Mouse (Mus musculus) hindbrain, embryonic 10.5 days (tissue): ENCODE measurements at regions not wholly inside any gene's neighbourhood (a gene's known extent, or its start where the extent isn't known, plus 50 kb on each side); places are given as distances from the start of the nearest gene placed in this dataset.

ENCODE experiments used
- DNase-seq: peaks from one replicate; pipeline ENCODE4 v3.0.0-alpha.2; 2017; ENCODE audit warnings: low spot score
- H3K27ac ChIP-seq: fragments of 300-500 bp; sonication (generic); 2 replicates; pipeline ENCODE4 v1.5.1; 2016; ENCODE audit warnings: mild to moderate bottlenecking, moderate library complexity
- H3K27me3 ChIP-seq: fragments of 300-500 bp; sonication (generic); 2 replicates; pipeline ENCODE4 v1.6.1; 2016; ENCODE audit warnings: mild to moderate bottlenecking; ENCODE audit not compliant: poor library complexity, insufficient read depth, severe bottlenecking
- H3K36me3 ChIP-seq: fragments of 300-500 bp; sonication (generic); 2 replicates; pipeline ENCODE4 v1.6.1; 2016; ENCODE audit warnings: mild to moderate bottlenecking, moderate library complexity
- H3K4me1 ChIP-seq: fragments of 300-500 bp; sonication (generic); replicated peaks from 2 replicates; pipeline ENCODE4 v1.6.1; 2016; ENCODE audit warnings: mild to moderate bottlenecking
- H3K4me3 ChIP-seq: fragments of 300-500 bp; sonication (generic); 2 replicates; pipeline ENCODE4 v1.5.1; 2016; ENCODE audit warnings: mild to moderate bottlenecking, moderate library complexity
- H3K9me3 ChIP-seq: fragments of 300-500 bp; sonication (generic); 2 replicates; pipeline ENCODE4 v1.6.1; 2016; ENCODE audit warnings: mild to moderate bottlenecking, moderate library complexity
- WGBS: fragments of 180-500 bp; shearing (Covaris S2); methylation state at CpG from one replicate; pipeline ENCODE4 v1.1.7; 2016; 5-methylcytosine and 5-hydroxymethylcytosine counted together

DNA sequence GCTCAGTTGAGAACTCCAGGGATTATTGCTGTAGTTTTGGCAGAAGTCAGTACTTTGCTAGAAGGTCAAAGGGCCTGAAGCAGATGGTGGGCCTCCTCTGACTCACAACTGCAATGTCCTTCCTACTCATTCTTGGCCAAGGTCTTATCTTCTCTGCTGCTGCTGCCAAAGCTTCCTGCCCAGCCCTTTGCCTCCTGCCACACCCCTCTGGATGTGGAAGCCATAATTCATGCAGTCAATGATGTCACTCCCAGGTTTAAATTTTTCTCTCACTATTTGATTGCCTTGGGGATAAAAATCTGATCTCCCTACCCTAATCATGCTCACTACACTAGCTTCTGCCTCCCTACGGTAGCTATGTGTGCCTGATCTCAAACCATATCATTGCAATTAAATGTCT lies 157.7 kb downstream of the Qdpr start:
- H3K27ac ChIP-seq = no peak overlapping the region
- H3K4me1 ChIP-seq = no peaks in the 10 kb centered on the region
- no peaks in the 10 kb centered on the region for H3K9me3 ChIP-seq
- no peaks in the 10 kb centered on the region for H3K27me3 ChIP-seq
- no peak for DNase-seq
- no peaks in the 10 kb centered on the region for H3K36me3 ChIP-seq
- 93% methylated on average over 1 of the region's 1 CpGs for WGBS
- no peak overlapping the region for H3K4me3 ChIP-seq

DNA sequence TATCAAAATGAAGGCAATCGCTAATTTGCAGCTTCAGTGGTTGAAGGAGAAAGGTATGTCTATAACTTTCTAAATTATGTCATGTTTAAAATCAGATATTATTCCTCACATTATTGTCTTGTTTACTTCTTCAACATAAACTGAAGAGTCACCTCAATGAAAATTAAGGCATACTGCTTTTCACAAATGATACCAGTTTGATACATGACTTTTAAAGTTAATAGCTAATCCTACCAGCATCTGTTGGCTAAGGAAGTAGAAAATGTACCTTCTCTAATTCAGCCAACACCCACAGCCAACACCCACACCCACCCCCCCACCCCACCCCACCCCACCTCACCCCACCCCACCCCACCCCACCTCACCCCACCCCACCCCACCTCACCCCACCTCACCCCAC lies 158.3 kb downstream of the Qdpr start:
- H3K27me3 ChIP-seq = no peaks in the 10 kb centered on the region
- 97% methylated on average over 1 of the region's 1 CpGs for WGBS
- H3K27ac ChIP-seq = no peak overlapping the region
- no peaks in the 10 kb centered on the region for H3K9me3 ChIP-seq
- no peaks in the 10 kb centered on the region for H3K4me1 ChIP-seq
- H3K4me3 ChIP-seq = no peak overlapping the region
- H3K36me3 ChIP-seq = no peaks in the 10 kb centered on the region
- no peak for DNase-seq

DNA sequence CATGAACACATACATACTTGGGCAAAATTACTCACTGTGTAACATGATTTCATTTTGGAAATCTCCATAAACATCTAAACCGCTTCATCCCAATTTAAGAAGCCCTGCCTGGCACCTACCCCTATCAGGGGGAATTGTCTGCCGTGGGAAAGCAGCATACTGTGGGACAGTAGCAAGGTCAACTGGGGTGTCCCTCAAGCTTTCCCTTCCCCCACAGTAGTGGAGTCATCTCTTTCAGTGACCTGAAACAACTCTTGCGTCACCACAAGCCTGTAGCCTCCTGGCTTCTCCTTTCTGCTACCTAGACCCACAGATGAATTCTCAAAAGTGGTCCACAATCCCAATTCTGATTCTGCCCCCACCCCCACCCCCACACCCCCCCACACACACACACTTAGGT lies 158.8 kb downstream of the Qdpr start:
- H3K27me3 ChIP-seq = no peaks in the 10 kb centered on the region
- H3K27ac ChIP-seq = no peak overlapping the region
- H3K36me3 ChIP-seq = no peaks in the 10 kb centered on the region
- 92% methylated on average over 3 of the region's 3 CpGs for WGBS
- no peak for DNase-seq
- no peaks in the 10 kb centered on the region for H3K4me1 ChIP-seq
- no peak overlapping the region for H3K4me3 ChIP-seq
- H3K9me3 ChIP-seq = no peaks in the 10 kb centered on the region

DNA sequence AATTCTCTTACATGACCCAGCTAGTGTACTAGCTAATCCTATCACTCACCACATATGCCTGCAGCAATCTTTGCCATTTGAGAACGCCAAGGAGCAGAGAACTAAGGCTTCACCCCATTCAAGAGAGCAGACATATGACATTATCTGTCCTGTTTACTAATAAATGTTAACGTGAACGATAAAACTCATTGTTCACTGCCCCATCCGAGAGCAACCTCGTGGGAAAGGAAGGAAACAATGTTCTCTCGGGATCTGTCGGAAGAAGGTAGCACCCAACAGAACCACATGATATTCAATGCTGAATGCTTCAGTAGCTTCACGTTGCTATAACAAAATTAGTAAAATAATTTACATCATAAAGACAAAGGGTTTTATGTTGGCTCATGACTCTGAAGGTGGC lies 163.6 kb downstream of the Qdpr start:
- no peak for DNase-seq
- peaks cover 22% of the 10 kb centered on the region for H3K4me1 ChIP-seq
- H3K9me3 ChIP-seq = no peaks in the 10 kb centered on the region
- no peak overlapping the region for H3K4me3 ChIP-seq
- H3K27me3 ChIP-seq = no peaks in the 10 kb centered on the region
- no peaks in the 10 kb centered on the region for H3K36me3 ChIP-seq
- H3K27ac ChIP-seq = no peak overlapping the region
- 90% methylated on average over 8 of the region's 8 CpGs for WGBS

DNA sequence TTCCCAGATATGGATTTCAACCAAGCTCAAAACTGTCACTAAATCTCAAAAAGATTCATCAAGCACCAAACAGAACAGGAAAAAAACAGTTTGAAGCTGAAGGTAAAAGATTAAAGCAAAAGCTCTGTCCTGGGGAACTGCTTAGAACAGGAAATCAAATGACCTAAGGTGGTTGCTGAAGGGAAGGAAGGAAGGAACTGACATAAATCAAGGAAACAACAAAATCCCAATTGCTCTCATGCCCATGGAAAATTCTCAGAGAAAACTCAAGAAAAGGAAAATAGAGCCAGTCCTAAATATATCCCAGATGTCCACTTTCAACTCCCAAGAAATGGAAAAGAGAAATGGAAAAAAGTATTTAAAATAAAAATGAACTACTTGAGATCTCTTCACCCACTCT lies 165.4 kb downstream of the Qdpr start:
- H3K4me3 ChIP-seq = no peak overlapping the region
- H3K36me3 ChIP-seq = no peaks in the 10 kb centered on the region
- DNase-seq = no peak
- no peaks in the 10 kb centered on the region for H3K27me3 ChIP-seq
- H3K9me3 ChIP-seq = no peaks in the 10 kb centered on the region
- H3K4me1 ChIP-seq = peaks cover 22% of the 10 kb centered on the region
- no peak overlapping the region for H3K27ac ChIP-seq

DNA sequence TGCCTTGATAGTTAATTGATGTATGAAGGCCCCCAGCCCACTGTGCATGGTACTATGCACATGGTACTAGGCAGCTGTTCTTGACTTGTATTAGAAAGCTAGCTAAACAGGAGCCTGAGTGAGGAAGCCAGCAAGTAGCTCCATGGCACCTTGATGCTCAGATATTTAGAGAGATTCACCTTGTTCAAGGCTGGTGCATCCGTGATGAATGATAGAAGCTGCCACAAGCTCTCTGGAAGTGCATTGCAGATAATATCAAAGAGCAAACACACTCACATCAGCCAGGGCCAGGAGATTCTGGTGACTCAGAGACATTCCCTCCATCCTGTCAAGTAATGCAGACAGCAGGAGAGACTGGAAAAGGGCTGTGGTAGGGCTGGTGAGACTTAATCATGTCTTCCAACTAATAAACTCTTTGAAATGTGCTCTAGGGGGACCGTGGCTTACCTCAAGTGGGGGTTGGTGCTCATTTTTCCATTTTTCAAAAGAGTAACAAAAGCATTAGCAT lies 166.1 kb downstream of the Qdpr start:
- 69% methylated on average over 2 of the region's 2 CpGs for WGBS
- Histone ChIP-seq H3K9me3 (no peaks in the 10 kb centered on the region), H3K36me3 (no peaks in the 10 kb centered on the region), H3K4me3 (no peak overlapping the region), H3K27ac (peak overlapping the region; percentile 45), H3K4me1 (peaks cover 22% of the 10 kb centered on the region), H3K27me3 (no peaks in the 10 kb centered on the region)
- no peak for DNase-seq

DNA sequence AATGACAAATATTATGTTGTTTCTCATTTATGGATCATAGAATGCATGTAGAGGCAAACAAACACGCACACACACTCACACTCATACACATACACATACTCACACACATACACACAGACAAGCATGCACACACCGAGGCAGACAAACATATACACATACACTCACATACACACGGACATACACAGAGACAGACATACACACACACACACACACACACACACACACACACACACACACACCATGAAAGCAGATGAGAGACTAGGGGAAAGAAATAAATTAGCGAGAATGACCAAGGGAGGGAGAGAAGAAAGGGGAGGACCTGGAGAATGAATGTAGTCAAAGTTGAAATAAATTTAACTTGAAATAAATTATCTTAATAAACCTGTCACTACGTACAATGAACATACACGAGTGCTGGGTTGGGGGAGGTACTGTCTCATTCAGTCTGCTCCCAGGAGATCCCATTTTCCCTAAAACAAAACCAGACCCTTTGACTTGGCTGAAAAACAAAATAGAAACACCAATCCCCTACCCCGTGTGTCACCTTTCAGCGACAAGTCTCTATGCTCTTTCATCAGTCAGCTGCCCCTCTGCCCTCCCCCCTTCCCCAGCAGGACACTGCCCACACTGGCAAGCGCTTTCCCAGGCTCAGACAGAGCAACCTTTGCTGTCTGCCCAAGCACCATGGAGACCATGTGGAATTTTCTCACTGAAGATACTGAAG lies 167.7 kb downstream of the Qdpr start:
- Histone ChIP-seq H3K27ac (peak overlapping the region; percentile 66), H3K27me3 (no peaks in the 10 kb centered on the region), H3K9me3 (no peaks in the 10 kb centered on the region), H3K4me1 (peaks cover 34% of the 10 kb centered on the region), H3K36me3 (no peaks in the 10 kb centered on the region), H3K4me3 (no peak overlapping the region)
- 28% methylated on average over 9 of the region's 9 CpGs for WGBS
- DNase-seq = peak; percentile 78

DNA sequence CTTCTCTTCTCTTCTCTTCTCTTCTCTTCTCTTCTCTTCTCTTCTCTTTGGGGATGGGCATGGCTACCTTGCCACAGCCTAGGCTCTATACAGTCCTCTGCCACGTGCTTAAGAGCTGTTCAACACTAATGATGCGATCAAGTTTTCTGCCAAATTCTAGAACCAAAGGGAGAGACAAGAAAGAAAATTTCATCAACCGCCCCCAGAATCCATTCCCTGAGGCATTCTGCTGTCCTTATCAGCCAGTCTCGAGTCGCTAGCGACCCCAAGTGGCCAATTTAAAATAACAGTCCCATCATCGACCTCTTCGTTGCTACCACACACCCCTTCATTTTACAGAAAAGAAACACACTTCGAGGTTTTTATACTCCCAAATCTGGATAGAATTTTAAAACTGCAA lies 171.5 kb downstream of the Qdpr start:
- H3K4me3 ChIP-seq = peak overlapping the region; percentile 49
- DNase-seq = peak; percentile 83
- peaks cover 28% of the 10 kb centered on the region for H3K4me1 ChIP-seq
- no peaks in the 10 kb centered on the region for H3K9me3 ChIP-seq
- no peaks in the 10 kb centered on the region for H3K36me3 ChIP-seq
- H3K27ac ChIP-seq = peak overlapping the region; percentile 83
- no peaks in the 10 kb centered on the region for H3K27me3 ChIP-seq
- 2% methylated on average over 9 of the region's 9 CpGs for WGBS

DNA sequence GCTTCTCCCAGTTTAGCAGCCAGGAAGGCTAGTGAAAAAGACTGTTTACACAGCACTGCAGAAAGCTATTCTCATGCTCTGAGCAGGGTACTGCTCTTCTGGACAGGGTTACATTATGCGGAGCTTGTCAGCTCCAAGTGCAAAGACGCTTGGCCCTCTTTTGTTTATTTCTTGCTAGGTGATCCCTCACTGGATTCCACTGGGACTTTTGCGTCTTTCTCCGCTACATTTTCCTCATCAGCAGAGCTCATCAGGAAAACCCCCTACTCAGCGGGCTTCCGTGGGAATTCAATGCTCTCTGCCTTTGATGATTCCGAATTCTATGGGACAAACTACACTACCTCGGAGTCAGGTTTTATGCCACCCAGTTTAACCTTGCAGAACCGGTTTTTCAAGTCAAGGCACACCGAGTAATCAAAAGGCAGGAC lies 172.0 kb downstream of the Qdpr start:
- WGBS = under 1% methylated on average over 10 of the region's 10 CpGs

DNA sequence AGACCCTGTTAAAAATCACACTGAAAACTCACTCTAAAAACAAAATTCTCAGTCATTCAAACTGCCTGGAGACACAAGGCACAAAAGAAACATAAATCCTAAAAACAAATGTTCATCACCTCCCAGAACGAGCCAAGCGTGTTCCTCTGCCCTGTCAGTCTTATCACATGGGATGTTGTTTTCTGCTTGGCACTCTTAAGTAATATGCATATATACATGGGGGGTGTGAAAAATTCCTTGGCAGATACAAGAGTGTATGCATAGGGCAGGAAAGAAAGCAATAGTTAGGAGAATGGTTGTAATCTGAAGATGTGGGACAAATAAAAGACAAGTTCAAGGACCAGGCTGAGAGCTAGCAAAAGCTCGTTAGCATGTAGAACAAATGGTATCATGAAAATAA lies 179.4 kb downstream of the Qdpr start:
- no peak for DNase-seq
- Histone ChIP-seq H3K36me3 (no peaks in the 10 kb centered on the region), H3K27ac (no peak overlapping the region), H3K9me3 (no peaks in the 10 kb centered on the region), H3K4me1 (peaks cover 7% of the 10 kb centered on the region; the same call in 1 of the 2 replicates), H3K4me3 (no peak overlapping the region), H3K27me3 (no peaks in the 10 kb centered on the region)
- WGBS = 89% methylated on average over 3 of the region's 3 CpGs

More for the DNA sequence above, 172.0 kb downstream of the Qdpr start:
- peak overlapping the region; percentile 49 for H3K4me3 ChIP-seq
- peak; percentile 40 for DNase-seq
- peak overlapping the region; percentile 83 for H3K27ac ChIP-seq
- H3K27me3 ChIP-seq = no peaks in the 10 kb centered on the region
- no peaks in the 10 kb centered on the region for H3K36me3 ChIP-seq
- H3K9me3 ChIP-seq = no peaks in the 10 kb centered on the region
- H3K4me1 ChIP-seq = peaks cover 22% of the 10 kb centered on the region

DNA sequence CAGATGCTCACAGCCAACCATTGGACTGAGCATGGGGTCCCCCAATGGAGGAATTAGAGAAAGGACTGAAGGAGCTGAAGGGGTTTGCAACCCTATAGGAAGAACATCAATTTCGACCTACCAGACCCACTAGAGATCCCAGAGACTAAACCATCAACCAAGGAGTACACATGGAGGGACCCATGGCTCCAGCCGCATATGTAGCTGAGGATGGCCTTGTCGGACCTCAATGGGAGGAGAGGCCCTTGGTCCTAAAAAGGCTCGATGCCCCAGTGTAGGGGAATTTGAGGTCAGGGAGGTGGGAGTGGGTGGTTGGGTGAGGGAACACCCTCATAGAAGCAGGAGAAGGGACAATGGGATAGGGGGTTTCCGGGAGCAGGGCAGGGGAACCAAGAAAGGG lies 180.6 kb downstream of the Qdpr start:
- Histone ChIP-seq H3K36me3 (no peaks in the 10 kb centered on the region), H3K4me1 (peaks cover 7% of the 10 kb centered on the region; the same call in 1 of the 2 replicates), H3K9me3 (no peaks in the 10 kb centered on the region), H3K27ac (no peak overlapping the region), H3K4me3 (no peak overlapping the region), H3K27me3 (no peaks in the 10 kb centered on the region)
- DNase-seq = no peak
- 78% methylated on average over 5 of the region's 5 CpGs for WGBS

DNA sequence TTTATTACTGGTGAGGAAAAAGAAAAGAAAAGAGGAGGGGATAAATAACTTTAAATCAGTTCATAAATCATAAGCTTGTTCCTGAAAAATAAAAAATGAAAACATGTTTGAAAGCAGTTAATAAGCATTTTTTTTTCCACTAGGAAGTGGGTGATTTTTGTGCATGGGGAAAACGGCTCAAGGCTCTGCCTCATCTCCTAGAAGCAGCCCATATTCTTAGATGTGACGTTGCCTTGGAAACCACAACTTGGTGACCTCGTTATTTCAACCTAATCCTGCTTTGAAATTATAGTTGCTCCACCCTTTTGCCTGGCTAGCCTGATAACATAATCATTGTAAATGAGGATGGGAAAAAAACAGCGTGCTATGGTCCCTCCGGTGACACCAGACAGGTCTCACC lies 183.1 kb downstream of the Qdpr start:
- H3K4me3 ChIP-seq = no peak overlapping the region
- no peaks in the 10 kb centered on the region for H3K27me3 ChIP-seq
- H3K36me3 ChIP-seq = no peaks in the 10 kb centered on the region
- WGBS = 70% methylated on average over 5 of the region's 5 CpGs
- peaks cover 7% of the 10 kb centered on the region; the same call in 1 of the 2 replicates for H3K4me1 ChIP-seq
- H3K9me3 ChIP-seq = no peaks in the 10 kb centered on the region
- no peak for DNase-seq
- no peak overlapping the region for H3K27ac ChIP-seq

DNA sequence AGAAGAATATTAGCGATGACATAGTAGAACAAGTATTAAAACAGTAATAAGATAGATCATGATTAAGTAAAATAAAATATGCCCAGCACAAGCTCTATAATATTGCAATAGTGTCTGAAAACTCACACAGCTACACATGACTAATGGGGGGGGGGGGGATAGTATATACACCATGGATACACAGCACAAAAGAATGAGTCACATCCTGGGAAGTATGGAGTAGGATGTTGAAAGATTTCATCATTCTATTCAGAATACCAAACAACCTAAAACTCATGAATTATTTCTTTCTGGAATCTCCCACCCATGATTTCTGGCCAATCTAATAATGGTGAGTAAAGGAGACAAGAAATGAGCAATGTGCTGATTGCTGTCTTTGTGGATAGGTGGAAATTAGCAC lies 191.6 kb downstream of the Qdpr start:
- no peaks in the 10 kb centered on the region for H3K36me3 ChIP-seq
- WGBS = 95% methylated on average over 1 of the region's 1 CpGs
- no peaks in the 10 kb centered on the region for H3K9me3 ChIP-seq
- no peak overlapping the region for H3K27ac ChIP-seq
- H3K4me1 ChIP-seq = no peaks in the 10 kb centered on the region
- no peaks in the 10 kb centered on the region for H3K27me3 ChIP-seq
- DNase-seq = no peak
- H3K4me3 ChIP-seq = no peak overlapping the region
